ENCODE assay signal across 9 mouse cellular contexts in the genomic region with DNA sequence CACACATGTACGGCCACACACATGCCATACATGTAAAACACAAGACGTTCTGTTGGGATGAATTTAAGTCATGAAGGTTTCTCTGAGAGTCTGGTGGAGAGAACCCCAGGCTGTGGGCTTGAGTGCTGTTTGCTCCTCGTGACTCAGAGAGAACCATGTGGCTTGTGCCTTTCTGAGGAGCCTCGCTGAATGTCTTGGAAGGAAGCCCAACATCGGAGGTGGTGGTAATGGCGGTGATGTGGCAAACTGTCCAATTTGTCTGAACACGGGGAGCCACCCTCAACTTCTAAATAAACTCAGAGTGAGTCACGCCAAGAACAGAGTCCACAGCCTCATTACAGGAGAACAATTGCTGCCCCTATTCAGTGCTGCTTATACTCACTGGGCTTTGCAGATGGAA.
DNase-seq lines count a peak whose midpoint lies in the region.
"Had no signal": no experiment of that assay in that cellular context is flagged by ENCODE, and none has a peak within 500 bp of the region (broad histone marks: within the 10 kb centered on the region; RNA-seq: fewer than 3 reads in every experiment).

No protein-coding gene starts in this region.

- DNase-seq in NIH3T3 (ENCODE audit: low read depth) = peak; percentile 93
- DNase-seq in fibroblast of lung, adult 2 months (ENCODE audit: low read depth) = peak; percentile 78
- peak; percentile 14 to 18 for DNase-seq in layer of hippocampus, postnatal 14 days (ENCODE audit: low spot score in 2 of 2)
- peak; percentile 36 for DNase-seq in right cerebral cortex, postnatal 14 days
- DNase-seq in thymus, postnatal 4 days = no peak
- DNase-seq in kidney, adult 8-10 months = no peak
- no peak for DNase-seq in cerebellum, adult 9-10 months
- DNase-seq: cerebellum, postnatal 36 days; forebrain, postnatal 0 days had no signal

Comparison
In these comparisons a context has a peak if more than half of its experiments do, and no peak if none do; other contexts are left out.
1. DNase-seq: peak in NIH3T3 (single experiment), fibroblast of lung, adult 2 months (single experiment), layer of hippocampus, postnatal 14 days (2 of 2) and right cerebral cortex, postnatal 14 days (single experiment); none in thymus, postnatal 4 days (single experiment), kidney, adult 8-10 months (0 of 2) and cerebellum, adult 9-10 months (single experiment).